Mouse (Mus musculus) forebrain, embryonic 11.5 days (tissue): ENCODE measurements at regions not wholly inside any gene's neighbourhood (a gene's known extent, or its start where the extent isn't known, plus 50 kb on each side); places are given as distances from the start of the nearest gene placed in this dataset.

ENCODE experiments used
- ATAC-seq: fragments of 200-750 bp; cut with Nextera tagmentation; replicated peaks from 2 replicates; pipeline ENCODE4 v1.8.0; 2017; ENCODE audit warnings: moderate TSS enrichment; ENCODE audit not compliant: low FRiP score
- DNase-seq: peaks from one replicate; pipeline ENCODE4 v3.0.0-alpha.2; 2017; ENCODE audit warnings: low spot score
- H3K27ac ChIP-seq: fragments of 300-500 bp; sonication (generic); 2 replicates; pipeline ENCODE4 v1.5.1; 2014; ENCODE audit warnings: low read depth, low read length
- H3K27me3 ChIP-seq: fragments of 300-500 bp; sonication (generic); 2 replicates; pipeline ENCODE4 v1.6.1; 2014; ENCODE audit warnings: mild to moderate bottlenecking, low read length, mixed read lengths; ENCODE audit not compliant: control insufficient read depth, insufficient read depth
- H3K36me3 ChIP-seq: fragments of 300-500 bp; sonication (generic); 2 replicates; pipeline ENCODE4 v1.6.1; 2014; ENCODE audit warnings: mild to moderate bottlenecking, low read length, moderate library complexity, mixed read lengths; ENCODE audit not compliant: control insufficient read depth, insufficient read depth
- H3K4me1 ChIP-seq: fragments of 300-500 bp; sonication (generic); replicated peaks from 2 replicates; pipeline ENCODE4 v1.6.1; 2014; ENCODE audit warnings: low read length, mixed read lengths; ENCODE audit not compliant: control insufficient read depth, insufficient read depth
- H3K4me2 ChIP-seq: fragments of 300-500 bp; sonication (generic); 2 replicates; pipeline ENCODE4 v1.6.1; 2014; ENCODE audit warnings: low read depth, mild to moderate bottlenecking, low read length, moderate library complexity, mixed read lengths; ENCODE audit not compliant: severe bottlenecking
- H3K4me3 ChIP-seq: fragments of 300-500 bp; sonication (generic); 2 replicates; pipeline ENCODE4 v1.5.1; 2014; ENCODE audit warnings: low read depth, low read length
- H3K9ac ChIP-seq: fragments of 300-500 bp; sonication (generic); 2 replicates; pipeline ENCODE4 v1.6.1; 2014; ENCODE audit warnings: low read length
- H3K9me3 ChIP-seq: fragments of 300-500 bp; sonication (generic); 2 replicates; pipeline ENCODE4 v1.6.1; 2016; ENCODE audit warnings: low read length, mixed read lengths; ENCODE audit not compliant: control insufficient read depth
- WGBS: fragments of 180-500 bp; shearing (Covaris S2); extraction: QIAGEN DNeasy Blood & Tissue Kit; methylation state at CpG from one replicate; pipeline ENCODE4 v1.1.7; 2014; 5-methylcytosine and 5-hydroxymethylcytosine counted together

DNA sequence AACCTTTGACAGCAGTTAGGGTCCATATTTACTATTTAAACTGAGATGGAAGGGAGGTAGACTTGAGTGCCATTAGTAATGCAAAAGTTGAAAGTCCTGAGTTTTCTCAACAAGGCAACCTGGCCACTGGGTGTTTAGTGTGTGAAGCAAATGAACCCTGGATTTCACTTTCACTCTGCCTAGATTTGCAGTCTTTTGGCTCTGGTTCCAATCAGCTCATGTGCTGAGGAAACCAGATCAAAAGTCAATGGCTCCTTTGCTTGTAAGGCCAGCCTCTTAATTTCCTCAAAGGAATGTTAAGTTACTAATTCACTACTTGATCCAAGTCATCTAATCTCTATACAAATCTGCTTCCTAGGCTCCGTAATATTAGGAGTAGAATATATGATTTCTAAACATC lies 247.7 kb upstream of the Tac1 start:
- no peak overlapping the region for H3K9ac ChIP-seq
- DNase-seq (no peak), ATAC-seq (no peak)
- no peak overlapping the region for H3K27ac ChIP-seq
- no peak overlapping the region for H3K4me2 ChIP-seq
- WGBS, result 87% methylated on average over 1 of the region's 1 CpGs
- no peaks in the 10 kb centered on the region for H3K4me1 ChIP-seq
- no peaks in the 10 kb centered on the region for H3K9me3 ChIP-seq
- no peak overlapping the region for H3K4me3 ChIP-seq
- no peaks in the 10 kb centered on the region for H3K27me3 ChIP-seq
- H3K36me3 ChIP-seq, result no peaks in the 10 kb centered on the region

DNA sequence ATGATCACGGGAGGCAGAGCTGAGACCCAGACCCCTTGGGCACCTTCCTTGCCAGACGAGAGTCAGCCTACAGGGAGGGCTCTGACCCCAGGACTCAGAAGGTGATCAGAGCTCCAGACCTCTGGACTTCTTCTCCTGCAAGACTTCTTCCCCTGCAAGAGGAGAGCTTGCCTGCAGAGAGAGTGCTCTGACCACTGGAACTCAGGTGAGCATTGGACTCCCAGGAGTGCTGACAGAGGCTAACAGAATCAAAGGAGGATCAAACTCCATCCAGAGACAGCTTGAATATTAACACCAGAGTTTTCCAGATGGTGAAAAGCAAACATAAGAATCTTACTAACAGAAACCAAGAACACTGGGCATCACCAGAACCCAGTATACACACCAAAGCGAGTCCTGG lies 241.2 kb upstream of the Tac1 start:
- Histone ChIP-seq H3K27me3 (no peaks in the 10 kb centered on the region), H3K9me3 (no peaks in the 10 kb centered on the region), H3K4me3 (no peak overlapping the region), H3K36me3 (no peaks in the 10 kb centered on the region), H3K9ac (no peak overlapping the region), H3K4me1 (no peaks in the 10 kb centered on the region), H3K27ac (no peak overlapping the region), H3K4me2 (no peak overlapping the region)
- 82% methylated on average over 3 of the region's 3 CpGs for WGBS
- no peak for ATAC-seq
- no peak for DNase-seq

DNA sequence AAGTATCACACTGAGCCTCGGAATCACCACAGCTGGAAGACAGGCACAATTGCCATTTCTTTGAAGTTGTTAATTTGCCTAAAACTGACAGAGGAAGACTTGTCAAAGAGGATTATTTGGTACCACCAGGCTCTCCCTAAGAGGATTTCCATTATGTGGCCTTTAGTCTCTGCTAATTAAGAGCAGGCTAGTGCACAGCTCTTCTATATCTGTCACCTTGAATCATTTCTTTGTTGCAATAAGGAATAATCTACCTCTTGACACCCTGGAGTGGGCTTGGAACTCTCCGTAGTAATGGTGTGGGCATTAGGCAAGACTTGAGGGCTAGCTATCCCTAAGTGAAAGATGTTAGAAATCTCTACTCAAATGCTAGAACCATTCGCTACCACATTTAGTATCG lies 227.7 kb upstream of the Tac1 start:
- Histone ChIP-seq H3K9ac (no peak overlapping the region), H3K27me3 (no peaks in the 10 kb centered on the region), H3K27ac (no peak overlapping the region), H3K4me2 (no peak overlapping the region), H3K36me3 (no peaks in the 10 kb centered on the region), H3K4me1 (no peaks in the 10 kb centered on the region), H3K9me3 (no peaks in the 10 kb centered on the region), H3K4me3 (no peak overlapping the region)
- WGBS, result 32% methylated on average over 4 of the region's 4 CpGs
- ATAC-seq (0 out of 2 replicates have a peak, but pooled peaks have one; percentile 39), DNase-seq (no peak)

DNA sequence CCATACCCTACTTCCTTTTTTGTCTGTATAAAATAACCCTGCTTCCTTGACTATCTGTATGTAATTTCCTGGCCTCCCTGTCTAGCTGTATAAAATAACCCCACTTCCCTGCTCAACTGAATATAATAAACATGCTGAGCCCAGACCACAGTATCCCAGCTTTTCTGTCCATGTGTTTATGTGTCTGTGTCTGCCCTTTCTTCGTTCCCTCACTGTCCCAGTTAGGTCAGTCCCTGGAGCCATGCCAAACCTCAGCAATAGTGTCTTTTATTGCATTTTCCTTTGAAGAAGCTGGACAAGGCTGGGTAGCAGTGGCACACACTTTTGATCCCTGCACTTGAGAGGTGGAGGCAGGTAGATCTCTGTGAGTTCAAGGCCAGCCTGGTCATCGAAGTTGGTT lies 198.0 kb upstream of the Tac1 start:
- no peaks in the 10 kb centered on the region for H3K36me3 ChIP-seq
- no peaks in the 10 kb centered on the region for H3K27me3 ChIP-seq
- ATAC-seq, result no peak
- H3K9me3 ChIP-seq, result no peaks in the 10 kb centered on the region
- DNase-seq, result no peak
- no peak overlapping the region for H3K4me3 ChIP-seq
- H3K27ac ChIP-seq, result no peak overlapping the region
- no peak overlapping the region for H3K9ac ChIP-seq
- WGBS, result 86% methylated on average over 2 of the region's 2 CpGs
- no peaks in the 10 kb centered on the region for H3K4me1 ChIP-seq
- H3K4me2 ChIP-seq, result no peak overlapping the region

DNA sequence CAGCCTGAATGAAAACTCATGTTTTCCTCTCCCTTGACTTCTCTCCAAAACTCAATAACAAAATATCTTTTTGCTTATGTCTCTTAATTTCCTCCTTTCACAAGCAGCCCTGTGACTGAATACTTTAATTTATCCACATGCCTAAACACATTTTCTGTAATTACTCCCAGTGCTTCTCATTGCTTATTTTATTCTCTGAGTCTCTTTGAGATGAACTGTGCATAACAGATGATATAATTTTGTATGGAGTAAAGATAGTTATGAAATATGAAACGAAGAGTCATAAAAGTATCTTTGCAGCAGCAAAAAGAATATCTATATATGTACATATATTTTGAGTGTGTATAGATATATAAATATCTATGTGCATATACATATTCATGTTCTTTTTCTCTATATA lies 187.5 kb upstream of the Tac1 start:
- no peak overlapping the region for H3K9ac ChIP-seq
- no peaks in the 10 kb centered on the region for H3K9me3 ChIP-seq
- 81% methylated on average over 1 of the region's 1 CpGs for WGBS

DNA sequence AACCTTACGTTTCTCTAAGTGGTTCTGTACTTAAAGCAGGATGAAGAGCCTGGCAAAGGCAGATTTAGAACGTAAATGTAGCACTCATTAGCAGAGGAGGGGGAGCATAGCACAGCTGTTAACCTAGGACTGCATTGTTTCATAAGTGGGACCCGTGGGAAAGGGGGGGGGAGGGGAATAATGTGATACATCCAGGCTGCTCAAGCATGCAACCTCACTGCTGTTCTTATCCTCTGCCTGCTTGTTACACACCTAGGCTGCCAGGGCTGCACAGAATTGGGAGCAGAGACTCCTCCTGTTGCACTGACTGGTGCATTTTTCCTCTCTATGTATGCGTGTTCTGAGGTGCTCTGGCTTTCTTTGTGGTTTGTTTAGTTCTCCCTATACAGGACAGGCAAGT lies 180.1 kb upstream of the Tac1 start:
- peak; percentile 79 for ATAC-seq
- WGBS, result 26% methylated on average over 4 of the region's 4 CpGs

More for the DNA sequence above, 187.5 kb upstream of the Tac1 start:
- no peak for DNase-seq
- no peak overlapping the region for H3K4me3 ChIP-seq
- H3K4me2 ChIP-seq, result no peak overlapping the region
- ATAC-seq, result no peak
- no peaks in the 10 kb centered on the region for H3K27me3 ChIP-seq
- H3K27ac ChIP-seq, result no peak overlapping the region
- H3K36me3 ChIP-seq, result no peaks in the 10 kb centered on the region
- H3K4me1 ChIP-seq, result no peaks in the 10 kb centered on the region

DNA sequence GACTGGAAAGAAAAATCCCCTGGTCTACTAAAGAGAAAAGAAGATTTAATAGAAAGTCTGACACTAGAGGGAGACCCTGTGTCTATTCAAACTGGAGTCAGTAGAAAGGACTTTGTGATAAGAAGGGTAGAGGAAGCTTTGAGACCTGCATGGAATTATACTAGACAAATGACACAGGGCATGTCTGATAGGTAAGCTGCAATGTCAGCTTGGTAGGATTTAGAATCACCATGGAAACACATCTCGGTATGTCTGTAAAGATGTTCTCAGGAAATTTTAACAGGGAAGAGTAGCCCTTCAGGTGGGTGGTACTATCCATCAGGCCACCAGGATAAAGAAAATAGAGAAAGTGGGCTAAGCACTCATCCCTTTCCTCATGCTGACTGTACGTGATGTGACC lies 178.8 kb upstream of the Tac1 start:
- Histone ChIP-seq H3K4me3 (no peak overlapping the region), H3K4me2 (no peak overlapping the region), H3K27me3 (no peaks in the 10 kb centered on the region), H3K36me3 (no peaks in the 10 kb centered on the region), H3K9me3 (no peaks in the 10 kb centered on the region), H3K9ac (no peak overlapping the region), H3K27ac (no peak overlapping the region), H3K4me1 (no peaks in the 10 kb centered on the region; the same call in 1 of the 2 replicates)
- ATAC-seq (no peak), DNase-seq (no peak)
- WGBS, result 87% methylated on average over 2 of the region's 2 CpGs

More for the DNA sequence above, 180.1 kb upstream of the Tac1 start:
- H3K4me3 ChIP-seq, result no peak overlapping the region
- no peaks in the 10 kb centered on the region; the same call in 1 of the 2 replicates for H3K4me1 ChIP-seq
- no peaks in the 10 kb centered on the region for H3K36me3 ChIP-seq
- peak; percentile 53 for DNase-seq
- H3K9me3 ChIP-seq, result no peaks in the 10 kb centered on the region
- no peak overlapping the region for H3K27ac ChIP-seq
- no peak overlapping the region for H3K4me2 ChIP-seq
- no peaks in the 10 kb centered on the region for H3K27me3 ChIP-seq
- no peak overlapping the region for H3K9ac ChIP-seq

DNA sequence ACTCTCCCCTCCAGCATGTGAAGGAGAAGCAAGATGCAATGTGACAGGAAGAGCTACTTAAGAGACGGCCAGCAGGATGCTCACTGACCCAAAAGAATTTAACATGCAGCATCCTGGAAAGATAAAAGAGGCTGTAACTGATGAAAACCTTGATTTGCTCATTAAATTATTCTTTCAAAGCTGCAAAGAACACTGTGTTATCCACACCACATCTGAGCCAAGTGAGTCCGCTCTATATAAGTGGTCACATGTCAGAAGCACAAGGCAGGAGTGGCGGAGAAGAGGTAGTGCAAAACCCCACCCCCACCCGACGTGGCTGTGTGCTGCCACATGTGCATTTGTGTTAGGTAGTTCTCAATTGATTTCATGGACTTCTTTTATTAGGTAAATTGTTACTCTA lies 176.0 kb upstream of the Tac1 start:
- Histone ChIP-seq H3K9ac (no peak overlapping the region), H3K4me2 (no peak overlapping the region), H3K27ac (no peak overlapping the region), H3K4me3 (no peak overlapping the region), H3K36me3 (no peaks in the 10 kb centered on the region), H3K9me3 (no peaks in the 10 kb centered on the region), H3K27me3 (no peaks in the 10 kb centered on the region), H3K4me1 (no peaks in the 10 kb centered on the region; the same call in 1 of the 2 replicates)
- ATAC-seq (peak; percentile 73; the same call in 1 of the 2 replicates), DNase-seq (no peak)
- 60% methylated on average over 5 of the region's 5 CpGs for WGBS

DNA sequence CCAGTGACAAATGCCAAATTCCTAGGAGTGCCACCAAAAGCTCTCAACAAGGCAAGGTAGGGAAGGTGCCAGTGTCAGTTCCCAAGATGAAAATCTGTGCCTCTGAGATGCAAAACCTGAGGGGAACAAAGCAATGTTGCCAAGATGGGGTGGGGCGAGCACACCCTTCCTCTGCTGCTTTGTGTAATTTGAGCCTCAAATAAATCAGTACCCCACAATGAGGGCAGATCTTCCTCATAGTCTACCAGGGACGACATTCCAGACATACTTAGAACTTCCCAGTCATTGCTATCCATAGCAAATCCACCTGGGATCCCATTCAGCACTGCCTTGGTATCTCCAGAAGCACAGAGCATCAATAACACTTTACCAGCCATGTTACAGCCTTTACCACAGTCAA lies 129.9 kb upstream of the Tac1 start:
- H3K4me3 ChIP-seq, result no peak overlapping the region
- ATAC-seq (no peak), DNase-seq (no peak)
- H3K27me3 ChIP-seq, result no peaks in the 10 kb centered on the region
- H3K4me1 ChIP-seq, result no peaks in the 10 kb centered on the region
- no peak overlapping the region for H3K4me2 ChIP-seq
- no peaks in the 10 kb centered on the region for H3K9me3 ChIP-seq
- H3K27ac ChIP-seq, result no peak overlapping the region
- no peak overlapping the region for H3K9ac ChIP-seq
- 48% methylated on average over 2 of the region's 2 CpGs for WGBS
- H3K36me3 ChIP-seq, result no peaks in the 10 kb centered on the region
